Mouse (Mus musculus) hindbrain, embryonic 15.5 days (tissue): ENCODE results near the gene Sugp2. TPM values are rescaled to one million over a fixed set of nuclear protein-coding genes. Genes with fewer than 3 reads are reported as not detected.
A peak's percentile ranks its signal among the peaks of the same experiment; 100 is the strongest.

Source experiments
- ATAC-seq: fragments of 200-750 bp; cut with Nextera tagmentation; 2 replicates; pipeline ENCODE4 v1.8.0; 2017; ENCODE audit warnings: low read depth, moderate number of reproducible peaks, moderate TSS enrichment; ENCODE audit not compliant: low FRiP score
- H3K27ac ChIP-seq: fragments of 300-500 bp; sonication (generic); replicated peaks from 2 replicates; pipeline ENCODE4 v1.5.1; 2015; ENCODE audit warnings: mild to moderate bottlenecking, inconsistent platforms
- H3K27me3 ChIP-seq: fragments of 300-500 bp; sonication (generic); 2 replicates; pipeline ENCODE4 v1.6.1; 2015; ENCODE audit warnings: control low read depth, inconsistent platforms
- H3K36me3 ChIP-seq: fragments of 300-500 bp; sonication (generic); 2 replicates; pipeline ENCODE4 v1.6.1; 2015; ENCODE audit warnings: control low read depth, inconsistent platforms
- H3K4me1 ChIP-seq: fragments of 300-500 bp; sonication (generic); replicated peaks from 2 replicates; pipeline ENCODE4 v1.6.1; 2015; ENCODE audit warnings: control low read depth, inconsistent platforms
- H3K4me2 ChIP-seq: fragments of 300-500 bp; sonication (generic); 2 replicates; pipeline ENCODE4 v1.6.1; 2015; ENCODE audit warnings: moderate library complexity, mild to moderate bottlenecking, inconsistent platforms
- H3K4me3 ChIP-seq: fragments of 300-500 bp; sonication (generic); 2 replicates; pipeline ENCODE4 v1.5.1; 2015; ENCODE audit warnings: mild to moderate bottlenecking, inconsistent platforms
- H3K9ac ChIP-seq: fragments of 300-500 bp; sonication (generic); 2 replicates; pipeline ENCODE4 v1.6.1; 2015; ENCODE audit warnings: inconsistent platforms
- H3K9me3 ChIP-seq: fragments of 300-500 bp; sonication (generic); 2 replicates; pipeline ENCODE4 v1.6.1; 2016; ENCODE audit warnings: control low read depth, inconsistent platforms
- WGBS: fragments of 180-500 bp; shearing (Covaris S2); methylation state at CpG from one replicate; pipeline ENCODE4 v1.1.7; 2015; 5-methylcytosine and 5-hydroxymethylcytosine counted together
- polyA plus RNA-seq: library from polyadenylated mRNA; unstranded; fragments of >200 nt; fragmentation: Nextera tagmentation; extraction: Ambion mirVana; gene quantifications from 2 replicates; pipeline ENCODE4 v1.2.1, GENCODE M21; 2015

Sugp2 gene
- polyA plus RNA-seq, 1 experiment from 2014 or later, result 89.2 TPM

DNA sequence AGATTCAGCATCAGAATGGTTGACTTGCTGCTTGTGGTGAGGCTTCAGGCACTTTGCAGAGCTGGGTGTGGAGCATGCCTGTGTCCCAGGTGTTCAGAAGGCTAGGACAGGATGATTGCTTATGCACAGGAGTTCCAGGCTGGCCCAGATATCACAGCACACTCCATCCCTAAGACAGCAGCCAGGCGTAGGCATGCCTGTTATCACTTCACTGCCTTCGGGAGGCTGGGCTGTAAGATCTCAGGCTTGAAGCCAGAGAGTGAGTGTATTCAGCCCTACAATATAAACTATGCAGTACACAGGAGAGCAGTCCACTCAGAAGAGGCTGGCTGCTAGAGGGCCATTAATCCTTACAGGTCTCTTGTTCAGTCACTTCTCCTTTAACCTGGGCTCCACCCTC, 25.0 kb downstream of the Sugp2 start:
- 89% methylated on average over 2 of the region's 2 CpGs for WGBS
- no peak for ATAC-seq

DNA sequence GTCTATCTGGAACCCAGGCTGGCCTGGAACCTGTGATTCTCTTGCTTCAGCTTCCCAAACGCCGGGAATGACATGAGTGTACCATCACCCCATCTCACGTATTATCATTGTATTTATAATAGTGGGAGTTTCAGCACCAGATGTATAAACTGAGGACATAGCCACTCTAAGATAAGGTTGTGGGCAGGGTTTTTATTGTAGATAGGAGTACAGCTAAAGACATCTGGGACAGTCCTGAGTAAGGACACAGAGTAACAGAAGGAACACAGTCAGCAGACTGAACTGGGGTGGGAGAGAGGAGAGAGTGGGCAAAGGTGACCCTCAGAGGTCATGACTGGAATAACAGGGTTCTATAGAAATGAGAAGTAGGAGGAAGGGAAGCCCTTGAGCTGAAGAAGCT, 33.6 kb downstream of the Sugp2 start:
- Histone ChIP-seq H3K4me3 (no peak overlapping the region), H3K27ac (no peak overlapping the region), H3K4me2 (no peak overlapping the region), H3K4me1 (no peaks in the 10 kb centered on the region), H3K27me3 (no peaks in the 10 kb centered on the region), H3K9me3 (no peaks in the 10 kb centered on the region), H3K36me3 (peaks cover 30% of the 10 kb centered on the region), H3K9ac (no peak overlapping the region)
- WGBS, result 83% methylated on average over 3 of the region's 3 CpGs
- ATAC-seq, result no peak

More for the DNA sequence above, 25.0 kb downstream of the Sugp2 start:
- Histone ChIP-seq H3K36me3 (peaks cover 96% of the 10 kb centered on the region), H3K4me3 (no peak overlapping the region), H3K27me3 (no peaks in the 10 kb centered on the region), H3K27ac (no peak overlapping the region), H3K9ac (no peak overlapping the region), H3K4me1 (no peaks in the 10 kb centered on the region), H3K4me2 (no peak overlapping the region), H3K9me3 (no peaks in the 10 kb centered on the region)

DNA sequence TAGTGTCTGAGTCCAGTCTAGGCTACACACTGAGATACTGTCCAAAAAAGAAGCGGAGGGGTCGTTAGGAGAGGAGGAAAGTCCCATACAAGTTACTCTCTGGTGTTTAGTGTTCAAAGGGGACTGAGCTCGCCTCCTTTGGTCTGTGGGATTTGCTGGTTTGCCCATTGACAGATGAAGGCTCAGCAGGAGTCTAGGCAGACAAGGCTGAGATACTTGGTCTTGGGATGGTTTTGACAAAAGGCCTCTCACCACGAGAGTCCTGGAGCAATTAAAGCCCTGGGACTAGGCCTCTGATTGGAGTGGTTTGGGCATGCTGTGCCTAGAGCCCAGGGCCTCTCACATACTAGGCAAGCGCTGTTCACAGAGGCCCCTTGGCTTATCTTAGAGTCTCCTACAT, 34.3 kb downstream of the Sugp2 start:
- no peak overlapping the region for H3K9ac ChIP-seq
- no peaks in the 10 kb centered on the region for H3K27me3 ChIP-seq
- 58% methylated on average over 5 of the region's 5 CpGs for WGBS
- H3K4me3 ChIP-seq, result no peak overlapping the region
- no peaks in the 10 kb centered on the region for H3K9me3 ChIP-seq
- no peak overlapping the region for H3K27ac ChIP-seq
- H3K4me1 ChIP-seq, result no peaks in the 10 kb centered on the region
- peaks cover 24% of the 10 kb centered on the region for H3K36me3 ChIP-seq
- no peak for ATAC-seq
- H3K4me2 ChIP-seq, result no peak overlapping the region

DNA sequence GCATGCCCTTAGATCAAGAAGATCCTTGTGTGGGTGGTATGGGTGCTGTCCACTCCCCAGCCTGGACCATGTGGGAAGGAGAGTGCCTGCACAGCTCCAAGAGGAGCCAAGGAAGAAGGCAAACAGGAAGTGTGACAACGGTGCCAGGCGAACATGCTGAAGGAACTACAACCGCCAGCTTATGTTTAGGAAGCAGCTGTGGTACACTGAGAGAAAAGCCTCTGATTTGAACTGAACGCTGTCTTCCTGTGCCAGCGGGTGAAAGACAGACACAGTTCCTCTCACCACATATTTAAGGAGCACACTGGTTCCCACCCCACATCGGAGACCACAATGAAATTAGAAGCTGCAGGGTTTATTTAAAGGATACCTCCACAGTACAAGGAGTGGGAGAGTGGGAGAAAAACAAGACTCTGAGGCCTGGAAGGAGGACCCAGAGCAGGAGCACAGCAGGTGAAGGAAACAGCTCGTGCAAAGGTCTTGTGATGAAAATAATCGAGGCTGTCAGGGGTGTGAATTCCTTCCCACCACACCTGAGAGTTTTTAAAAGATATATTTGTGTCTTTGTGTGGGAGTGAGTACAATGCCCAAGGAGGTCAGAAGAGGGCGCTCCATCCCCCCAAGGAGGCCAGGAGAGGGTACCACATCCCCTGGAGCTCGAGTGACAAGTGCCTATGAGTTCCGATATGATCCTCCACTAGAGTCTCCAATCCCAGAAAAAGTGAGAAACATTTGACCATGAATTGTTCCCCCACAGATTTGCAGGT, 35.0 kb downstream of the Sugp2 start:
- Histone ChIP-seq H3K9ac (no peak overlapping the region), H3K27ac (no peak overlapping the region)
- 58% methylated on average over 11 of the region's 11 CpGs for WGBS

DNA sequence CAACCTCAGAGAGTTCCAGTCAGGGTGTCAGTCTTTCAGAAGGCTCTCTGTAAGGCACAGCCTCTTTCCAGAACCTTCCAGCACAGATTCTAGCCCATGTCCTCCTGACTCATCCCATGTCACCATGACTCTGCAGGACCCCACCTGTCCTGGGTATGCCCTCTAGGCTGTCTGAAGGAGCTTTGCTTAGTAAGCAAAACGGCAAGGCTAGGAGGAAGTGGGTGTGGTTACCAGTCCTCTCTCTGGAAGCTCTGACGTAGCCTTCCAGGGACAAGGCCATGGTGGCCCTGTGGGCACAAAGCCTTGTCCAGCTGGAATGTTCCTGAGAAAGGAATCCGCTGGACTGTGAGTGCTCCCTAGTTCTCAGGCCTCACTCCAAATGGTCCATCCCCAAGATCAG, 38.9 kb downstream of the Sugp2 start:
- no peak overlapping the region for H3K27ac ChIP-seq
- H3K36me3 ChIP-seq, result no peaks in the 10 kb centered on the region
- no peak for ATAC-seq
- H3K4me1 ChIP-seq, result no peaks in the 10 kb centered on the region
- no peak overlapping the region for H3K4me2 ChIP-seq
- H3K9me3 ChIP-seq, result no peaks in the 10 kb centered on the region
- no peak overlapping the region for H3K9ac ChIP-seq
- WGBS, result 72% methylated on average over 3 of the region's 3 CpGs
- no peak overlapping the region for H3K4me3 ChIP-seq
- H3K27me3 ChIP-seq, result no peaks in the 10 kb centered on the region

More for the DNA sequence above, 35.0 kb downstream of the Sugp2 start:
- peaks cover 17% of the 10 kb centered on the region for H3K36me3 ChIP-seq
- H3K27me3 ChIP-seq, result no peaks in the 10 kb centered on the region
- ATAC-seq, result no peak
- H3K4me3 ChIP-seq, result no peak overlapping the region
- H3K9me3 ChIP-seq, result no peaks in the 10 kb centered on the region
- no peaks in the 10 kb centered on the region for H3K4me1 ChIP-seq
- no peak overlapping the region for H3K4me2 ChIP-seq

DNA sequence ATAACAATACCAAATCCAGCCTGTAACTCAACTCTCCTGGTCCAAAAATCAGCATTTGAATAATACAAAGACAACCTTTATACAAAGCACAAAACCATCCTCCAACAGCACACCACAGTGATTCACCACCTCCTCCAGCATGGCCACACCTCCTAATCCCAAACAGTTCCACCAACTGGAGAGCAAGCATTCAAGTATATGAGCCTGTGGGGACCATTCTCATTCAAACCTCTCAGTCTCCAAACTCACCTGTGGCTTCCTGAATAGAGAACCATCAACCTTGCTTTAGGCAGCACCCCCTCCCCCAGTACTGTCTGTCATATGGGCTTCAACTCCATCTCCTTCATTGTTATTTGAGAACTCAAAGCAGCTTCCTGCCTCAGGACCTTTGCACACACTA, 40.3 kb downstream of the Sugp2 start:
- Histone ChIP-seq H3K4me3 (no peak overlapping the region), H3K4me2 (no peak overlapping the region), H3K27me3 (no peaks in the 10 kb centered on the region), H3K36me3 (no peaks in the 10 kb centered on the region), H3K4me1 (no peaks in the 10 kb centered on the region), H3K27ac (no peak overlapping the region), H3K9ac (no peak overlapping the region), H3K9me3 (no peaks in the 10 kb centered on the region)
- ATAC-seq, result no peak

DNA sequence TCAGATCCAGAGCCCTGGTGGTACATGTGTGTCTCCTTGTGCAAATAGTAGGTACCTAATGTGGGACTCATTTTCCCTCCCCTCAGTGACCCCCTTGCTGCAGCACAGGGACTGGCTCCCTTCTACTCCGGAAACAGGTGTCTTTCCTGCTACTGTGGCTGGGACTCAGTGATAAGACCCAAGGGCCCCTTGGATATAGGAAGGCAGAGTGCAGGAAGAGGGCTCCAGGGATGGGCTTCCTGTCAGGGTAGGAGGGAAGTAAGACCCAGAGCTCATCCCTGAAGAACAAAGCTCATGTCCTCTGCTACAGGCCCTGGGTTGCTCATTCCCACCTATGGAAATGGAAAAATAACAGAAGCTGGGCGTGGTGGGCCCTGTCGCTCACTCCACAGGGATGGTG, 42.5 kb downstream of the Sugp2 start:
- Histone ChIP-seq H3K4me1 (no peaks in the 10 kb centered on the region), H3K27ac (no peak overlapping the region), H3K4me3 (no peak overlapping the region), H3K9me3 (no peaks in the 10 kb centered on the region), H3K36me3 (no peaks in the 10 kb centered on the region), H3K27me3 (no peaks in the 10 kb centered on the region), H3K9ac (no peak overlapping the region), H3K4me2 (no peak overlapping the region)
- no peak for ATAC-seq
- WGBS, result 90% methylated on average over 3 of the region's 3 CpGs

DNA sequence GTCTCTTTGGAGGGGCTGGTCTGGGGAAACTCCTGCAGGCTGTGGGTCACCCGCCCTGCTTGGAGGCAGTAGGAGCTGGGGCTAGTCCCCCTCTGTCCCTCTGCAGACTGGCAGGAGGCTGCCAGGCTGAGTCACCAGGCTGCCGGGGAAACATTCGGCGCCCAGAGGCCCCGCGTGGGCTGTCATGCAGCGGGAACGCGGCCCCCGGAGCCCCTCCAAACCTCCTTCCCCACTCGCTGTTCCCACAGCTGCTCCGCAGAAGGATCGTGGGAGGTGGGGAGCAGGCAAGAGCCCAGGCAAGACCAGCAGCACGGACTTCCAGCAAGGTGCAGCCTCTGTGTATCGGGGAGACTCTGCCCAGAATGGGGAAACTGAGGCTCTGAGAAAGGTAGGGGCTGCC, 44.1 kb downstream of the Sugp2 start:
- WGBS, result 55% methylated on average over 15 of the region's 15 CpGs
- Histone ChIP-seq H3K9me3 (no peaks in the 10 kb centered on the region), H3K27ac (no peak overlapping the region), H3K27me3 (no peaks in the 10 kb centered on the region), H3K4me3 (no peak overlapping the region), H3K9ac (no peak overlapping the region), H3K36me3 (no peaks in the 10 kb centered on the region), H3K4me2 (no peak overlapping the region), H3K4me1 (peaks cover 12% of the 10 kb centered on the region)
- ATAC-seq, result no peak

DNA sequence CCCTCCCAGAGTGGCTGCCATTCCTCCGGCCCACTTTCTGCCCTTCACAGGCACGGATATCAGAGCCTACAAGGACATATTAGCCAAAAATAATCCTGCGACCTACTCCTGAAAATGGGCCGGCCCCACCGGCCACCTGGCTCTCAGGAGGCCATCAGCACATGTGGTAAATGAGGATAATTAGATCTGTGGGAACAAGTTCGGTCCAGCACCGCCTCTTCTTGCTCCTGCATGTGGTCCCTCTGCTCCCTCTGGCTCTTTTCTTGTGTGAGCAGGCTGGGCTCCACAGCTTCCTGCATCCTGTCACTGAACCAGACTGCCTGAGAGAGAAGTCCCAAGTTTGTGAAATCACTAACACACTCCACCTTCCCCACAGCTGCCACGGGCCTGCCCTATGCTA, 45.2 kb downstream of the Sugp2 start:
- WGBS, result 73% methylated on average over 8 of the region's 8 CpGs
- no peak for ATAC-seq
- Histone ChIP-seq H3K4me3 (no peak overlapping the region), H3K4me2 (no peak overlapping the region), H3K4me1 (peaks cover 21% of the 10 kb centered on the region), H3K27me3 (no peaks in the 10 kb centered on the region), H3K36me3 (no peaks in the 10 kb centered on the region), H3K9ac (no peak overlapping the region), H3K27ac (no peak overlapping the region), H3K9me3 (no peaks in the 10 kb centered on the region)

DNA sequence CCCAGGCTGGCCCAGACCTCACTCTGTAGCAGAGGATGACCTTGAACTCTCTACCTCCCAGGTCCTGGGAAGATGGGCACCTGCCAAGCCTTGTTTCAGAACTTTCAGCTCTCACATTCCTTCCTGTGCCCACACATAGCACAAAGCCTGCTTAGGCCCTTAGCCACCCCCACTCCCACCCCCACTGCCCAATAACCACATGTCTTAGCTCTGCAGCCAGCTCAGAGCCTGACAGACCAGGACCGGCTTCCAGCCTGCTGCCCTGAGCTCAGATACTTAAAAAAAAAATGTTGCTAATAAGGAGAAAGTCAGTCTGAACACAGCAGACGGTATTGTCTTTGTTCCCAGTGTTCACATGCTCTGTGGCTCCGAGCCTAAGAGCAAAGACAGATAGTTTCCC, 47.0 kb downstream of the Sugp2 start:
- ATAC-seq, result no peak
- Histone ChIP-seq H3K27ac (no peak overlapping the region), H3K9ac (no peak overlapping the region), H3K4me3 (no peak overlapping the region), H3K9me3 (no peaks in the 10 kb centered on the region), H3K4me2 (no peak overlapping the region), H3K36me3 (peaks cover 8% of the 10 kb centered on the region), H3K27me3 (no peaks in the 10 kb centered on the region), H3K4me1 (peaks cover 22% of the 10 kb centered on the region)
- WGBS, result 34% methylated on average over 3 of the region's 3 CpGs

DNA sequence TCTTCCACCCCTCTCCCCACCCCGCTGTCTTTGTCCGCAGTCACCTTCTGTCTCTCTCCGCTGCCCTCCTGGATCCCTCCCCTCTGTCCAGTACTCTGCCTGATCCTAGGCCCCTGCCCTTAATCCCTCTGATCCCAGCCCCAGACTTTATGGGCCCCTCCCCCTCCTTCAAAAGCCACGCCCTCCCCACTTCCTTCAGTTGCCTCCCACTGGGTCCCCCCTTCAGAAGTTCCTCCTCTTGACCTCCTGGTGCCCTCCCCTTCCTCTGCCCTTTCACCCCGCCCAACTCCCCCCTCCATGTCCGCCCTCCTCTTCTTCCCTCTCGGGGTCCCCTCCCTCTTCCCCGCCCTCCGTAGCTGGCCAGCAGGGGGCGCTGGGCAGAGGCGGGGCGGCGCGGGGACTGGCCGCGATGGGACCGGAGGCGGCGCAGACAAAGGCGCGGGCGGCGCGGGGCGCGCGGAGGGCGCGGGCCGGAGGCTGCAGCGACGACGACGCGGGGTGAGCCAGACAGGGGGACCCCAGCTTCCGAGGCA, 48.6 kb downstream of the Sugp2 start, which contains the start of gene Homer3:
Homer3 (plus strand) TSS at position 225 of the 533 bp plus-strand sequence.
- Histone ChIP-seq H3K36me3 (peaks cover 20% of the 10 kb centered on the region), H3K4me3 (peak within 1 kb of the TSS; percentile 75), H3K9me3 (no peaks in the 10 kb centered on the region), H3K27me3 (no peaks in the 10 kb centered on the region), H3K9ac (peak within 1 kb of the TSS; percentile 73), H3K4me2 (peak within 1 kb of the TSS; percentile 95), H3K27ac (peak within 1 kb of the TSS; percentile 65), H3K4me1 (peaks cover 22% of the 10 kb centered on the region)
- ATAC-seq, result peak; percentile 86
- under 1% methylated on average over 35 of the region's 36 CpGs for WGBS

DNA sequence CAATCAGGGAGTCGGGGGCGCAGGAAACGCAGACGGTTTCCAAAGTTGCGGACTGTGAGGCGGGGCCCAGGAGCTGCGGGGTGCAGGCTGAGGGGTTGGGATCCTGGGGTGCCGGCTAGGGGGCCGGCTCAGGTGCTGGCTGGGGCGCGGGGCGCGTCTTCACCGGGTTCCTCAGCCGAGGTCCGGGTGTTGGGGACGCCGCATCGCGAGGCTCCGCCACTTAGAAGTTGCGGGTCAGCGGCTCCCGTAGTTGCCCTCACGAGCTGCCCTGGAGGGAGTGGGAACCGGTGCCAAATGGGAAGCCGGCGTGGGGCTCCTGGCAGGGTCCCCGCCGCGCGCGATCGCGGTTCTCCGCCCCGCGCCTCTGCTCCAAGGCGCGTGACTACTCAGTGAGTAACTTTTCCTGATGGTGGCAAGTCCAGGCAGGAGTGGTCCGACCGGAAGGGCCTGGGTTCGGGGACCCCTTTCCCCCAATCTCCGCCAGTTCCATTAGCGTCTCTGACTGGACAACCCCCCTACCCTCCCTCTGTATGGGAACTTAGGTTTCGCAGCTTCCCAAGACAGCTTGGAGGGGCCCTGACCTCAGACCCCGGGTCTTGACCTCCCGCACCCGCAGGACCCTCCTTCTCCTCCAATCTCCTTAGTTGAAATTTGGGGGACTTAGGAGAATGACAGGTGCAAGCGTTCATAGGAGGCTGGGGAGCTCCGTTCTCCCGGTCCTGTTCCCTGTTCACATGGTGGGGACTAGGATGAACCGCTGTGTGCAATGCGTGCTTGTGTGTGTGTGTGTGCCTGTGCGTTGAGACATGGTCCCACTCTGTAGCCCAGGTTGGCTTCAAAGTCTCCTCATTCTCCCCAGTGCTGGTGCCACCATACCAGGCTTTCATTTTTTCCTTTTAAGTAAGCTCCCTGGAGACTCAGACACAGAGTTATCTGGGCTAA, 49.4 kb downstream of the Sugp2 start:
- H3K36me3 ChIP-seq, result peaks cover 20% of the 10 kb centered on the region
- no peaks in the 10 kb centered on the region for H3K27me3 ChIP-seq
- WGBS, result under 1% methylated on average over 55 of the region's 55 CpGs
- H3K4me1 ChIP-seq, result peaks cover 22% of the 10 kb centered on the region
- peak overlapping the region; percentile 95 for H3K4me2 ChIP-seq
- ATAC-seq, result peak; percentile 60
- peak overlapping the region; percentile 73 for H3K9ac ChIP-seq
- peak overlapping the region; percentile 65 for H3K27ac ChIP-seq
- no peaks in the 10 kb centered on the region for H3K9me3 ChIP-seq
- peak overlapping the region; percentile 75 for H3K4me3 ChIP-seq
